Mouse (Mus musculus) ES-Bruce4 (cell line): ENCODE measurements around the gene Slc9a3r1.

Source experiments
- CTCF ChIP-seq: IDR thresholded peaks from one replicate; pipeline ENCODE4 v1.8.1; 2011; ENCODE audit warnings: low read depth, low read length
- EP300 ChIP-seq: IDR thresholded peaks from 2 replicates; pipeline ENCODE4 v1.6.1; 2011; ENCODE audit warnings: low read depth, low read length; ENCODE audit not compliant: insufficient read depth

- TF ChIP-seq CTCF (no peak), EP300 (no peak)
Measured at GRCm38 (mm10) chr11:115223877-115224276, 60.7 kb downstream of the Slc9a3r1 start.
